Mouse (Mus musculus) left cerebral cortex, postnatal 25 days (tissue): ENCODE results near the gene Sdr9c7. TPM values are rescaled to one million over a fixed set of nuclear protein-coding genes. Genes with fewer than 3 reads are reported as not detected.
"Not testable (repeated sequence)": the region's sequence is repeated elsewhere in the genome, so short reads cannot be mapped to it uniquely, and the experiment has no call there.

Experiments
- DNase-seq, 2 experiments: peaks; one replicate each; pipeline ENCODE4 v3.0.0; 2022; ENCODE audit warnings: low spot score in 2 of 2, mixed read lengths in 1 of 2
- intact Hi-C: fragments of 180-260 bp; cut with DNase I; formaldehyde crosslinking; loops from one replicate; pipeline ENCODE4 v1.15.1; 2025
- total RNA-seq, 2 experiments: library from RNA; stranded (reverse); gene quantifications; 2 replicates each; pipeline ENCODE4 v1.2.3; 2021

Gene Sdr9c7
- total RNA-seq, 2 experiments from 2014 or later = not detected

- intact Hi-C loops = no loop called here
- peak; percentile 13 to 20 for DNase-seq
Observed at GRCm38 (mm10) chr10:127904718-127905446, 6.6 kb downstream of the Sdr9c7 start.

DNA sequence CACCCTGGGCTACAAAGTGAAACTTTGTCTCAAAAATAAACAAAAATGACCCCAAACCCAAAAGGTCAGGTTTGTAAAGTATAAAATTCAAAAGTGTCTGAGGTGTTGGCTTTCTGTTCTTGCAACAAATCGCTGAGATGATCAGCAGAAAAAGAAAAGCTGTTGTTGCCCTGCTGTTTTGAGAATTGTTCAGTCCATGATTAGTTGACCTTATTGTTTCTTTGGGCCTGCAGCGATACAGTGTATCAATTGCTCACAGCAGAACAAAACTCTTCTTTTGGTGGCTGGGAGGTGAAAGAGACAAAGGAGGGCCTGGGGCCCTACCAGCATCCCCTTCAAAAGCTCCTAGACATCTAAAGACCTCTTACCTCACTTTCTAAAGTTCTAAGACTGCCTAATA, 7.8 kb downstream of the Sdr9c7 start:
- intact Hi-C loops = no loop called here

GRCm38 (mm10) chr10:127907386-127907951, 9.2 kb downstream of the Sdr9c7 start:
- intact Hi-C loops = no loop called here
- no peak for DNase-seq

More for the DNA sequence above, 7.8 kb downstream of the Sdr9c7 start:
- no peak for DNase-seq

DNA sequence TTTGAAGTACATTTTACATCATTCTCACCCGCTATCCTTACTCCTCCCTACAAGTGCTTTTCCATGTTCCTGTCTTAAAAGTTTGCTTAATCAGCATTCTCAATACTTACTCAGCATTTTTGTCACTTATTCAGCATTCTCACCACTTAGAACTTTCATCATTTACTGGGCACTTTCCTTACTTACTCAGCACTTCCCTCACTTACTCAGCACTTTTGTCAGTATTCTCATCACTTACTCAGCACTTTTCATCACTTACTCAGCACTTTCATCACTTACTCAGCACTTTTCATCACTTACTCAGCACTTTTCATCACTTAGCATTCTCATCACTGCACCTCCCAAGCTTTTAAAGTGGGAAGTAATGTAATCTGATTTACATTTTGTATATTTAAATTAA, 17.3 kb downstream of the Sdr9c7 start:
- intact Hi-C loops = no loop called here
- DNase-seq = no peak

GRCm38 (mm10) chr10:127917183-127917582, 18.9 kb downstream of the Sdr9c7 start:
- intact Hi-C loops, DNase-seq: not testable (repeated sequence)

- intact Hi-C loops = no loop called here
Observed at GRCm38 (mm10) chr10:127917651-127918050, 19.3 kb downstream of the Sdr9c7 start.

DNA sequence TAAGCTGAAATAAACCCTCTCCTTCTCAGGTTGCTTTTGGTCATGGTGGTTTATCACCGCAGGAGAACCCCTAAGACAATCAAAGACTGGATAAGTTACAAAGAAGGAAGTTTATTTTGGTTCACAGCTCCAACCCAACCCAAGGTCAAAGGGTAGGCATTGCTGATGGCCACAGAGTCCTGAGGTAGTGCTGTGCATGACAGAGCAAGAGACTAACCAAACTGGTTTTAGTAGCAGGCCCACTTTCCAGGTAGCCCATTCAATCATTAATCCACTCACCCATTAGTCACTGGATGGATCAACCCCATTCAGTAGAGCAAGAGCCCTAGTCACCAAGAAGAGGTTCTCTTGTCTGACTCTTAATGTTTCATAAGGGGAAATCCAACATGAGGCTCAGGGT, 23.9 kb downstream of the Sdr9c7 start:
- intact Hi-C loops = no loop called here
- DNase-seq = no peak

More at GRCm38 (mm10) chr10:127917651-127918050, 19.3 kb downstream of the Sdr9c7 start:
- no peak for DNase-seq

DNA sequence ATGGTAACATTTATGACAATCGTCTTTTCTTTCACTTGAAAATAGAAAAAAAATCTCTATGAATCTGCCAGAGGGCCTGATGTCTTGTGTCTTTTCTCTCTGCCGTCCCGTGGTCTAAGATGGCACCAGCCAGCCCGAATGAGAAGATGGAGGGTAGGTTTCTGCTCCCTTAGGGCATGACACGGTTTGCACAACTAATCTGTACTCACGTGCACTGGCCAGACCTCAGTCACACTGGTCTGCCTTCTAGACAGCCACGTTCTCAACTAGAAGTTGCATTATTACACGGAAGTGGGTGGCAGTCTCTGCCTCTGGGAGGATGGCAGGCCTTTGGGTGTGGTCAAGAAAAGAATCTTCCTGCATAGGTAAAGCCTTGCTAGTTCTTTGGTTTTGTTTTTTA, 24.7 kb downstream of the Sdr9c7 start:
- DNase-seq = no peak
- intact Hi-C loops = no loop called here

GRCm38 (mm10) chr10:127924597-127925378, 26.5 kb downstream of the Sdr9c7 start:
- intact Hi-C loops = no loop called here
- DNase-seq = peak in 1 of 2 experiments; percentile 25

- intact Hi-C loops = no loop called here
- DNase-seq = no peak
Observed at GRCm38 (mm10) chr10:127927737-127928136, 29.4 kb downstream of the Sdr9c7 start.

DNA sequence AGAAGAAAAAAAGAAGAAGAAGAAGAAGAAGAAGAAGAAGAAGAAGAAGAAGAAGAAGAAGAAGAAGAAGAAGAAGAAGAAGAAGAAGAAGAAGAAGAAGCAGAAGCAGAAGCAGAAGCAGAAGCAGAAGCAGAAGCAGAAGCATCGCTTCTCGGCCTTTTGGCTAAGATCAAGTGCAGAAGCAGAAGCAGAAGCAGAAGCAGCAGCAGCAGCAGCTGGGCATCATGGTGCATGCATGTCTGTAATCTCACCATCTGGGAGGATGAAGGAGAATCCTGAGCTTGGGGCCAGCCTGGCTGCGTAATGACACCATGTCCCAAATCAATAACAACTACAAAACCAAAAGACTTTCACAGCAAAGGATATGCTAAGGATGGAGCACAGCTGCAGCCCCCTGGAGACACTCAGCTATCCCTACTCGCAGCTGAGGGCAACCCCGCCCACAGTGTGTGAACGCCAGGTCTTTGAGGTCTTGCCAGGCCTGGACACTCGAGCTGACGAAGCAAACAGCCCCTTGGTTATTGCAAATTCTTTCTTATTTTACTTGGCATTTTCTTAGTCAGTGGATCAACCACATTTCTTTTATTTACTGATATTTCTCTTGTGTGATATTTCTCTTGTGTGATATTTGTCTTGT, 34.1 kb downstream of the Sdr9c7 start:
- intact Hi-C loops = no loop called here
- DNase-seq = peak in 1 of 2 experiments; percentile 8

DNA sequence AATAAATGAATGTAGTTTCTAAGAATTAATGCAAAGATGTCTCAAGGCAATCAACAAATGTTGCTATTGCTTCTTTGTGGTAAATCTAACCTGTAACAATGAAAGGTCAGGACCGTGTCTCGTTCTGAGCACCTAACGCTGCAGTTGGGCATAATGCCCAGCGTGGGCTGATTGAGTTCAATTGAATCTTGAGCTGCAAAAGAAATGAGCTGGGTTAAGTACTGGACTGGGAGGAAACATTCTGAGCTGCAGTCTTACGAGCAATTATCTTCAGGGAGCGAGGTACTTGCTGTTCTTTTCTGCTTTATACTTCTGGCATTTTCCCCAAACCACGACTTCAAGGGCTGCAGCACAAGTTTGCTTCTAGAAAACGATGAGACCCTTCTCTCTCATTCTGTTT, 38.0 kb downstream of the Sdr9c7 start:
- no peak for DNase-seq
- intact Hi-C loops = loop anchor here (2.0 to 5.0 kb wide), 5 partner anchors 64 to 259 kb away; partner anchors contain the start of gene Zbtb39

DNA sequence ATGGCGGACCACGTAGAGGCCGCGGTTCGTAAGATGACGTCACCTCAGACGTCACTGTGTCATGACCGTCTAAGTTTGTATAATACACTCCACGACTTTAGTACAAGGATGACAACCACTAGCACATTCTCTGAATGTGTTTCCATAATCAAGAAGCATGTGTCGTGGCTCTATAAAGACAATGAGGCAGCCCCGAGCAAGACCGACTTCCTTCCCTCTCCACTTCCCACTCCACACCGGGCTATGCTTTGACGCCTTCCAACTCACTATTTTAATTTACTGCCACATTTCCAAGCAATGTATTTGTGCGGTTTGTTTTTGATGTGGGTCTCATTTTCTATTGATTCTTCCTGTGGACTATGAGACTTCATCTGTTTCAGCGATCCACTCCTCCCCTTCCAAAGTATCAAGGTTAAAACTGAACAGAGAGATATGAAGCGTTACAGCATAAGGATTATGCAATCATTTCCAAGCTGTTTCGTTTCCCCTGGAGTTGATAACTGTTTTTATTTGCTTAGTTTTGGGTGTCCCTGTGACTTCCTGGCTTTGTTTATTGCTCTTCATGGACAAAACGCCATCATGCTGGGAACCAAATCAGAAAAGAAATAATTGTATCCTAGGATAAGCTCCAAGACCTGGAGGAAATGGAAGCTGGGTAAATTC, 38.6 kb downstream of the Sdr9c7 start:
- DNase-seq = no peak
- intact Hi-C loops = loop anchor here (2.0 to 5.0 kb wide), 5 partner anchors 65 to 260 kb away; partner anchors contain the start of gene Zbtb39

DNA sequence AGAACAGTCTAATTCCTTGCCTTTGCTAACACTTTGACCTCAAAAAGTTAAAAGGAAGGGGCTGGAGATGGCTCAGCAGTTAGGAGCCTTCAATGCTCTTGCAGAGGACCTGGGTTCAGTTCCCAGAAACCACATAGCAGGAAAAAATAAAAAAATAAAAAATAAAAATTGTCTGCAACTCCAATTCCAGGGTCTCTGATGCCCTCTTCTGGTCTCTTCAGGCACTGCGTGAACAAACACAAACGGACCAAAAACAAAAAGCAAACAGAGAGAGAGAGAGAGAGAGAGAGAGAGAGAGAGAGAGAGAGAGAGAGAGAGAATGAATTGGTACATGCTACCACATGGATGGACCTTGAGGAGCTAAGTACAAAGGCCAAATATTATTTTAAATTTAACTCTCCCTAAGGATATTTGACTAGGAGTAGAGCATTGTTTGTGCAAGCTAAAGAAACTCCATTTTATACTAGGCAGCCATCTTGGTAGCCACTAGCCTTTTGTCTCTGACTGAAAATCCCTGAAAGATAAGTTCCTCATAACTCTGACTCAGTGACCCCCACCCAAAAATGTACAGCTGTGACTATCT, 39.2 kb downstream of the Sdr9c7 start:
- intact Hi-C loops = loop anchor here (2.0 to 5.0 kb wide), 5 partner anchors 65 to 260 kb away; partner anchors contain the start of gene Zbtb39
- peak; percentile 55 to 62 for DNase-seq

- DNase-seq = not testable (repeated sequence)
- intact Hi-C loops = loop anchor here (5.0 kb wide), 4 partner anchors 67 to 262 kb away; no protein-coding TSS in a partner anchor
Observed at GRCm38 (mm10) chr10:127939667-127940066, 41.3 kb downstream of the Sdr9c7 start.

DNA sequence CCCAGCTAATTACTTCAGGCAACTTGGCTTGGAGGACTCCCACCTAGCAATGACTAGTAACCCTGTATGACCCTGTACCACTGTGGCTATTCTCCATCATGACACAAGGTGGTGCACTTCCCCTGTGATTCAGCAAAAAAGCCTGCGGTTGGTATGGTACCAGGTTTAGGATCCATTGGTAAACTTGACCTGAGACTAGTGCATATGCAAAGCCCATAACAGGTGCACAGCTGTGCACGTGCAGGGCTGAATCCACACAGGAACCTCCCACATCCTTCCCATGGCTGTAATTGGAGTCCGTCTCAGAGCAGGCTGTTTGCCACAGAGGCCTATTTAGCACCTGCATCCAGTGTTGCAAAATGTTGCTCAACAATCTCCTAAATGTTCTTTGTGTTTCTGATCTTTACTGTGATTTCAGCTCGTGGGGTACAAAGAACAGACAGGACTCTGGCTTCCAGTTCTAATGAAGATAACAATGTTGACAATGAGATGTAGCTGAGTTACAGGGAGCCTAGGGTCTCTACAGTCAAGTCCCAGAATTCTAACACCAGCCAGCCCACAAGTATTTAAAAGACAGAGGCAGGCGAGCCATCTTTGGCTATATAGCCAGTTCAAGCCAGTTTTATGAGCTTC, 47.2 kb downstream of the Sdr9c7 start:
- DNase-seq = peak; percentile 27 to 28
- intact Hi-C loops = loop anchor here (2.0 kb wide), 1 partner anchor 63 kb away; no protein-coding TSS in a partner anchor

GRCm38 (mm10) chr10:127949596-127950130, 51.3 kb downstream of the Sdr9c7 start:
- intact Hi-C loops = loop anchor here (10.0 kb wide), 1 partner anchor 235 kb away; the partner anchor contains the start of gene Rbms2

GRCm38 (mm10) chr10:127951390-127951789, 53.1 kb downstream of the Sdr9c7 start:
- no peak for DNase-seq
- intact Hi-C loops = loop anchor here (10.0 kb wide), 1 partner anchor 233 kb away; the partner anchor contains the start of gene Rbms2

More at GRCm38 (mm10) chr10:127949596-127950130, 51.3 kb downstream of the Sdr9c7 start:
- no peak for DNase-seq
